Mouse (Mus musculus) stomach, adult 2 months (tissue): Measurements from ENCODE around the gene Sept10. TPM values are rescaled to one million over a fixed set of nuclear protein-coding genes. Genes with fewer than 3 reads are reported as not detected.

Experiments
- polyA plus RNA-seq: library from polyadenylated mRNA; depleted of rRNA; stranded (reverse); fragments of >200 nt; gene quantifications from 2 replicates; pipeline ENCODE4 v1.2.3, GENCODE M21; 2012; rRNA removed

Gene Sept10
- 0.86 and 1.8 TPM in 2 replicates for polyA plus RNA-seq

DNA sequence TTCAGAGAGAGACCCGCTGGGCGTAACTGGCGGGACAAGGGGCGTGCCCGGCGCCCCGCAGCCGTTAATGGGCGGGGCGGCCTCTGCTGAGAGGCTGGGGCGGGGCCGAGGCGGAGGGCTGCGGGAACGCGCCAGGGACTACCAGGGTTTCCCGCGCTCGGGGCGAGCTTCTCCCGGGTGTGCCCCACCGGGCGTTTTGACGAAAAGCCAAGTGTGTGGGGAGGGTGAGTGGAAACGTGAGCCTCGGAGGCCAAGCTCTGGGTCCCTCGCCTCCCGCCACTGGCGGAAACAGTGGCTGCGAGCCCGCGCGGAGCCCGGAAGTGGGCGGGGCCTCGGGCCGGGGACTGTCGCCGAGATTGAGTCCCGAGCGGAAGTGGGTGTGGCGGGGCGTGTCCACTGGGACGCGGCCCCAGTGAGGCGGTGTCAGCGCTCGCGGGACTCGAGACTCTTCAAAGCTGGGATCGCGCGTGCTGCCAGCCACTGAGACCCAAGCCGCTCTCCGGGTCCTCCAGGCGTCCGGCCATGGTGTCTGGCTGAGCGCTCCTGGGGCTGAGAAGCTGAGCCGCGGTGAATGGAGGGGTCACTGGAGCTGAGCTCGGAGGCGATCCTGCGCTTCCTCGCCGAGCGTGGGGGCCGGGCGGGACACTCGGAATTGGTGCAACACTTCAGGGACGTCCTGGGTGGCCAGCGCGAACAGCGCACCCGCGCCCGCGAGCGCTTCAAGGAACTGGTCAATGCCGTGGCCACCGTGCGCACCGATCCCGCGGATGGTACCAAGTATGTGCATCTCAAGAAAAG, at the start of gene Sept10, which contains the start of gene Sowahc:
TSS of gene Sept10 (minus strand) at position 375 of the 798 bp plus-strand sequence.
TSS of gene Sowahc (plus strand) at position 481 of the 798 bp plus-strand sequence.

Other genes with a start within 250 kb of the Sept10 start
- gene Sowahc, start 106 bp upstream of the Sept10 start, polyA plus RNA-seq = 1.8 and 1.9 TPM in 2 replicates
- 2.0 and 2.4 TPM in 2 replicates for gene P4ha1, start 101.4 kb upstream of the Sept10 start, polyA plus RNA-seq
- 1.9 and 2.4 TPM in 2 replicates for gene Gm10273, start 173.8 kb upstream of the Sept10 start, polyA plus RNA-seq
- 3.4 and 4.9 TPM in 2 replicates for gene Pla2g12b, start 181.8 kb upstream of the Sept10 start, polyA plus RNA-seq
- gene Oit3, start 219.9 kb upstream of the Sept10 start, polyA plus RNA-seq = 0.09 and 0.10 TPM in 2 replicates